Mouse (Mus musculus): ENCODE measurements around the gene Bicdl1.
A peak's percentile ranks its signal among the peaks of the same experiment; 100 is the strongest.

Bicdl1 gene

GRCm38 (mm10) chr5:115667894-115668293, 63.5 kb downstream of the Bicdl1 start:
- no peak for DNase-seq (ENCODE audit: low read depth, low spot score)

GRCm38 (mm10) chr5:115667210-115667609, 64.2 kb downstream of the Bicdl1 start:
- no peak for DNase-seq (ENCODE audit: low read depth, low spot score)

GRCm38 (mm10) chr5:115666366-115667065, 64.9 kb downstream of the Bicdl1 start:
- DNase-seq (ENCODE audit: low read depth, low spot score), result no peak

GRCm38 (mm10) chr5:115662658-115663057, 68.8 kb downstream of the Bicdl1 start:
- no peak for DNase-seq (ENCODE audit: low read depth, low spot score)

- DNase-seq (ENCODE audit: low read depth, low spot score), result no peak
Observed at GRCm38 (mm10) chr5:115658352-115658751, 73.1 kb downstream of the Bicdl1 start.

GRCm38 (mm10) chr5:115657234-115657633, 74.2 kb downstream of the Bicdl1 start:
- DNase-seq (ENCODE audit: low read depth, low spot score), result no peak

- DNase-seq (ENCODE audit: low read depth, low spot score), result no peak
Observed at GRCm38 (mm10) chr5:115656677-115657076, 74.7 kb downstream of the Bicdl1 start.

- DNase-seq (ENCODE audit: low read depth, low spot score), result no peak
Observed at GRCm38 (mm10) chr5:115653776-115654175, 77.6 kb downstream of the Bicdl1 start.

- peak; percentile 100 for DNase-seq (ENCODE audit: low read depth, low spot score)
Observed at GRCm38 (mm10) chr5:115652681-115653575, 78.5 kb downstream of the Bicdl1 start.

- DNase-seq (ENCODE audit: low read depth, low spot score), result no peak
Observed at GRCm38 (mm10) chr5:115651821-115652220, 79.6 kb downstream of the Bicdl1 start.

- no peak for DNase-seq (ENCODE audit: low read depth, low spot score)
Observed at GRCm38 (mm10) chr5:115650885-115651284, 80.5 kb downstream of the Bicdl1 start.

- DNase-seq (ENCODE audit: low read depth, low spot score), result no peak
Observed at GRCm38 (mm10) chr5:115649699-115650098, 81.7 kb downstream of the Bicdl1 start.

- DNase-seq (ENCODE audit: low read depth, low spot score), result no peak
Observed at GRCm38 (mm10) chr5:115648876-115649275, 82.5 kb downstream of the Bicdl1 start.

- no peak for DNase-seq (ENCODE audit: low read depth, low spot score)
Observed at GRCm38 (mm10) chr5:115644192-115644591, 87.2 kb downstream of the Bicdl1 start.

GRCm38 (mm10) chr5:115635536-115635935, 95.9 kb downstream of the Bicdl1 start:
- DNase-seq (ENCODE audit: low read depth, low spot score), result peak; percentile 37

GRCm38 (mm10) chr5:115634046-115634445, 97.4 kb downstream of the Bicdl1 start:
- DNase-seq (ENCODE audit: low read depth, low spot score), result no peak

- DNase-seq (ENCODE audit: low read depth, low spot score), result no peak
Observed at GRCm38 (mm10) chr5:115633060-115633459, 98.4 kb downstream of the Bicdl1 start.

- peak; percentile 78 for DNase-seq (ENCODE audit: low read depth, low spot score)
Observed at GRCm38 (mm10) chr5:115632358-115632714, 99.1 kb downstream of the Bicdl1 start.

GRCm38 (mm10) chr5:115631505-115632357, 99.7 kb downstream of the Bicdl1 start, which contains the start of gene Rab35:
TSS of gene Rab35 (plus strand) at chr5:115631908.
- DNase-seq (ENCODE audit: low read depth, low spot score), result peak; percentile 95

GRCm38 (mm10) chr5:115630291-115630690, 101.1 kb downstream of the Bicdl1 start:
- peak; percentile 70 for DNase-seq (ENCODE audit: low read depth, low spot score)

GRCm38 (mm10) chr5:115629672-115630071, 101.7 kb downstream of the Bicdl1 start:
- no peak for DNase-seq (ENCODE audit: low read depth, low spot score)

- no peak for DNase-seq (ENCODE audit: low read depth, low spot score)
Observed at GRCm38 (mm10) chr5:115628083-115628482, 103.3 kb downstream of the Bicdl1 start.
